Mouse (Mus musculus) adrenal gland, postnatal 10 days (tissue): ENCODE results near the gene Camk2b. TPM values are rescaled to one million over a fixed set of nuclear protein-coding genes. Genes with fewer than 3 reads are reported as not detected.
A peak's percentile ranks its signal among the peaks of the same experiment; 100 is the strongest.
"Not testable (repeated sequence)": the region's sequence is repeated elsewhere in the genome, so short reads cannot be mapped to it uniquely, and the experiment has no call there.

Experiments
- DNase-seq: peaks from one replicate; pipeline ENCODE4 v3.0.0; 2021; ENCODE audit warnings: mixed read lengths
- total RNA-seq, 2 experiments: library from RNA; stranded (reverse); gene quantifications; 2 replicates each; pipeline ENCODE4 v1.2.3; 2021

Gene Camk2b
- total RNA-seq, 2 experiments from 2014 or later = 15.7 to 30.4 TPM

GRCm38 (mm10) chr11:5945096-5945495 lies 121.1 kb downstream of the Camk2b start:
- DNase-seq = peak; percentile 65

GRCm38 (mm10) chr11:5942966-5943365 lies 123.2 kb downstream of the Camk2b start:
- no peak for DNase-seq

- DNase-seq = not testable (repeated sequence)
These were observed 131.6 kb downstream of the Camk2b start for GRCm38 (mm10) chr11:5934531-5934930.

- DNase-seq = peak; percentile 53
These were observed 134.2 kb downstream of the Camk2b start for GRCm38 (mm10) chr11:5931947-5932346.

GRCm38 (mm10) chr11:5930578-5930977 lies 135.6 kb downstream of the Camk2b start:
- no peak for DNase-seq

- peak; percentile 36 for DNase-seq
These were observed 139.4 kb downstream of the Camk2b start for GRCm38 (mm10) chr11:5926696-5927220.

GRCm38 (mm10) chr11:5924699-5925098 lies 141.5 kb downstream of the Camk2b start:
- no peak for DNase-seq

- no peak for DNase-seq
These were observed 145.7 kb downstream of the Camk2b start for GRCm38 (mm10) chr11:5920323-5920960.

Other genes starting within 250 kb of the Camk2b start
- 10 to 100 TPM in 1 of 2 experiments, 1 to 10 TPM in 1; 6.3 to 13.7 TPM for gene Polm, start 228.3 kb downstream of the Camk2b start, total RNA-seq
- 100 to 1,000 TPM; 153 to 172 TPM for gene Aebp1, start 204.4 kb downstream of the Camk2b start, total RNA-seq
- gene Pold2, start 188.1 kb downstream of the Camk2b start, total RNA-seq = 10 to 100 TPM; 48.6 to 53.0 TPM
- gene Myl7, start 167.6 kb downstream of the Camk2b start, total RNA-seq = under 1 TPM in 1 of 2 experiments, not detected in 1; 0.66 TPM
- 1 to 10 TPM; 2.9 to 3.0 TPM for gene Gck, start 116.3 kb downstream of the Camk2b start, total RNA-seq
- gene Ykt6, start 110.7 kb downstream of the Camk2b start, total RNA-seq = 10 to 100 TPM; 71.5 to 79.3 TPM
- under 1 TPM; 0.21 to 0.24 TPM for gene A730071L15Rik, start 133.7 kb upstream of the Camk2b start, total RNA-seq
- gene Nudcd3, start 134.1 kb upstream of the Camk2b start, total RNA-seq = 10 to 100 TPM; 45.8 to 52.3 TPM
- gene Npc1l1, start 163.8 kb upstream of the Camk2b start, total RNA-seq = not detected
- 10 to 100 TPM; 49.8 to 52.7 TPM for gene Ddx56, start 201.4 kb upstream of the Camk2b start, total RNA-seq
- 10 to 100 TPM; 83.3 to 86.5 TPM for gene Tmed4, start 208.5 kb upstream of the Camk2b start, total RNA-seq
- gene Ogdh, start 225.3 kb upstream of the Camk2b start, total RNA-seq = 100 to 1,000 TPM; 854 to 941 TPM